Mouse (Mus musculus) hindbrain, postnatal 0 days (tissue): Measurements from ENCODE around the gene Sccpdh. TPM values are rescaled to one million over a fixed set of nuclear protein-coding genes. Genes with fewer than 3 reads are reported as not detected.
"Not testable (repeated sequence)": the region's sequence is repeated elsewhere in the genome, so short reads cannot be mapped to it uniquely, and the experiment has no call there.

Experiments used
- ATAC-seq: fragments of 200-750 bp; cut with Nextera tagmentation; 2 replicates; pipeline ENCODE4 v1.8.0; 2017; ENCODE audit warnings: mild to moderate bottlenecking, moderate TSS enrichment, moderate library complexity
- DNase-seq: peaks from one replicate; pipeline ENCODE4 v3.0.0-alpha.2; 2015; ENCODE audit warnings: low spot score
- H3K27ac ChIP-seq: fragments of 300-500 bp; sonication (generic); 2 replicates; pipeline ENCODE4 v1.5.1; 2014; ENCODE audit warnings: mild to moderate bottlenecking
- H3K27me3 ChIP-seq: fragments of 300-500 bp; sonication (generic); 2 replicates; pipeline ENCODE4 v1.6.1; 2014; ENCODE audit warnings: low read length, mixed read lengths; ENCODE audit not compliant: insufficient read depth
- H3K36me3 ChIP-seq: fragments of 300-500 bp; sonication (generic); 2 replicates; pipeline ENCODE4 v1.6.1; 2014; ENCODE audit warnings: low read length, mixed read lengths; ENCODE audit not compliant: insufficient read depth
- H3K4me1 ChIP-seq: fragments of 300-500 bp; sonication (generic); 2 replicates; pipeline ENCODE4 v1.6.1; 2014; ENCODE audit warnings: antibody characterized with exemption, low read length, mixed read lengths; ENCODE audit not compliant: insufficient read depth
- H3K4me2 ChIP-seq: fragments of 300-500 bp; sonication (generic); 2 replicates; pipeline ENCODE4 v1.6.1; 2014; ENCODE audit warnings: low read depth, mild to moderate bottlenecking, low read length, moderate library complexity, mixed read lengths
- H3K4me3 ChIP-seq: fragments of 300-500 bp; sonication (generic); 2 replicates; pipeline ENCODE4 v1.5.1; 2014; ENCODE audit warnings: low read length
- H3K9ac ChIP-seq: fragments of 300-500 bp; sonication (generic); replicated peaks from 2 replicates; pipeline ENCODE4 v1.6.1; 2014; ENCODE audit warnings: mild to moderate bottlenecking, low read length, moderate library complexity, mixed read lengths
- H3K9me3 ChIP-seq: fragments of 300-500 bp; sonication (generic); 2 replicates; pipeline ENCODE4 v1.6.1; 2016; ENCODE audit warnings: low read length, mixed read lengths
- CTCF ChIP-seq: IDR thresholded peaks from 2 replicates; pipeline ENCODE4 v1.5.1; 2016; ENCODE audit warnings: antibody characterized with exemption, control low read depth, low read depth
- WGBS: fragments of 180-500 bp; shearing (Covaris S2); extraction: QIAGEN DNeasy Blood & Tissue Kit; methylation state at CpG from one replicate; pipeline ENCODE4 v1.1.7; 2014; 5-methylcytosine and 5-hydroxymethylcytosine counted together
- polyA plus RNA-seq: library from polyadenylated mRNA; unstranded; fragments of >200 nt; fragmentation: Nextera tagmentation; extraction: Ambion mirVana; gene quantifications from 2 replicates; pipeline ENCODE4 v1.2.1, GENCODE M21; 2015
- total RNA-seq: library from RNA; depleted of rRNA; stranded (reverse); fragments of >200 nt; gene quantifications from 2 replicates; pipeline ENCODE4 v1.2.3, GENCODE M21; 2014

Sccpdh gene
- total and polyA plus RNA-seq, 2 experiments from 2014 or later: 63.8 to 183 TPM

- ATAC-seq (no peak), DNase-seq (no peak)
- H3K9ac ChIP-seq: no peak overlapping the region
- no peaks in the 10 kb centered on the region for H3K36me3 ChIP-seq
- no peak for TF ChIP-seq CTCF
- H3K9me3 ChIP-seq: no peaks in the 10 kb centered on the region
- H3K4me3 ChIP-seq: no peak overlapping the region
- peaks cover 5% of the 10 kb centered on the region for H3K4me1 ChIP-seq
- H3K4me2 ChIP-seq: no peak overlapping the region
- 64% methylated on average over 4 of the region's 4 CpGs for WGBS
- no peak overlapping the region for H3K27ac ChIP-seq
- H3K27me3 ChIP-seq: no peaks in the 10 kb centered on the region
Measured at GRCm38 (mm10) chr1:179664309-179664930, 3.6 kb upstream of the Sccpdh start.

GRCm38 (mm10) chr1:179666971-179667370 lies 1.0 kb upstream of the Sccpdh start:
- TF ChIP-seq CTCF: no peak
- ATAC-seq (no peak), DNase-seq (no peak)
- Histone ChIP-seq H3K27me3 (no peaks in the 10 kb centered on the region), H3K4me2 (peak overlapping the region; percentile 83), H3K4me3 (peak overlapping the region; percentile 91), H3K4me1 (peaks cover 13% of the 10 kb centered on the region), H3K27ac (no peak overlapping the region), H3K9ac (peak overlapping the region; percentile 86; the same call in 1 of the 2 replicates), H3K36me3 (0 out of 2 replicates have a peak, but pooled peaks cover 4% of the 10 kb centered on the region), H3K9me3 (no peaks in the 10 kb centered on the region)
- WGBS: 46% methylated on average over 2 of the region's 2 CpGs

- peak overlapping the region; percentile 88 for H3K27ac ChIP-seq
- no peak for DNase-seq
- TF ChIP-seq CTCF: no peak
Measured at GRCm38 (mm10) chr1:179667450-179667849, 560 bp upstream of the Sccpdh start.

DNA sequence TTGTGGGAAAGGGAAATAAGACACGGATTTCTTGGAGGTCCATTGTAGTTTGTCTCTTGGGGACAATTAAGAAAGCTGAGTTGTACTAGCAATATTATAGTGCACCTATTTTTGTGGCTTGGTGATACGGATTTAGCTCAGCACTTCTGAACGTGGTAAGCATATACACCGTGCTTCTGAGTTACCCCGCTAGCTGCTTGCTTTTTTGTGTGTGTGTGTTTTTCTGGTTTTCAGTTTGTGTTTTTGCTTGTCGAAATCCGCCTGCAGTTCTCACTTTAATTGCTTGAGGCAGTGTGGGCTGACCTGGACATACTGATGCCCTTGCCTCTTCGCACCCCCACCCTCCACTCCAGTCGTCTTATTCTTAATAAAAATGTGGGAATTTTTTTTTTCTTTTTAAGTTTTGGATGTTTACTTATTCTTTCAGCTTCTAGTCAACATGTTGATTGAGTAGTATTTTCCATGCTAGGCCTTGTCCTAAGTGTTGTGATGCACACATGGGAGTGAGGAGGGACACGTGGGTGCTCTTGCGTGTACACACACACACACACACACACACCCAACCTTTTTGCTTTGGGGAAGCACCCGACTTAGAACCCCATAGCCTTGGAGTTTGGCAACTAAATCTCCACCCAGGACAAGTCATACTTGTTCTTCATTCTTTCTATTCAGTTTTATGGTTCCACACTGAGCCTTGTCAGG lies 977 bp downstream of the Sccpdh start:
- peak; percentile 67 for DNase-seq
- peak; percentile 53 for TF ChIP-seq CTCF
- no peaks in the 10 kb centered on the region for H3K27me3 ChIP-seq
- peak; percentile 33 for ATAC-seq
- H3K27ac ChIP-seq: peak overlapping the region; percentile 88
- 10% methylated on average over 12 of the region's 12 CpGs for WGBS
- H3K9ac ChIP-seq: peak overlapping the region; percentile 86
- peaks cover 13% of the 10 kb centered on the region for H3K4me1 ChIP-seq
- peaks cover 11% of the 10 kb centered on the region; the same call in 1 of the 2 replicates for H3K36me3 ChIP-seq
- H3K4me3 ChIP-seq: peak overlapping the region; percentile 91
- H3K9me3 ChIP-seq: no peaks in the 10 kb centered on the region
- peak overlapping the region; percentile 83 for H3K4me2 ChIP-seq

More at GRCm38 (mm10) chr1:179667450-179667849, 560 bp upstream of the Sccpdh start:
- Histone ChIP-seq H3K4me3 (peak overlapping the region; percentile 91), H3K36me3 (0 out of 2 replicates have a peak, but pooled peaks cover 4% of the 10 kb centered on the region), H3K27me3 (no peaks in the 10 kb centered on the region), H3K4me2 (peak overlapping the region; percentile 83), H3K9me3 (no peaks in the 10 kb centered on the region), H3K9ac (peak overlapping the region; percentile 86), H3K4me1 (peaks cover 13% of the 10 kb centered on the region)
- WGBS: 2% methylated on average over 7 of the region's 7 CpGs
- ATAC-seq: 0 out of 2 replicates have a peak, but pooled peaks have one; percentile 8

GRCm38 (mm10) chr1:179674355-179674754 lies 6.3 kb downstream of the Sccpdh start:
- Histone ChIP-seq H3K27ac (no peak overlapping the region), H3K27me3 (no peaks in the 10 kb centered on the region), H3K9ac (no peak overlapping the region), H3K9me3 (no peaks in the 10 kb centered on the region), H3K36me3 (peaks cover 28% of the 10 kb centered on the region), H3K4me3 (no peak overlapping the region), H3K4me1 (peaks cover 9% of the 10 kb centered on the region), H3K4me2 (no peak overlapping the region)
- DNase-seq (no peak), ATAC-seq (no peak)
- TF ChIP-seq CTCF: no peak
- WGBS: 87% methylated on average over 3 of the region's 3 CpGs

- Histone ChIP-seq H3K36me3 (peaks cover 33% of the 10 kb centered on the region), H3K4me2 (no peak overlapping the region), H3K27me3 (no peaks in the 10 kb centered on the region), H3K9me3 (no peaks in the 10 kb centered on the region), H3K4me1 (no peaks in the 10 kb centered on the region), H3K4me3 (no peak overlapping the region), H3K27ac (no peak overlapping the region), H3K9ac (no peak overlapping the region)
- TF ChIP-seq CTCF: no peak
- ATAC-seq: no peak
- no peak for DNase-seq
- 97% methylated on average over 2 of the region's 2 CpGs for WGBS
Measured at GRCm38 (mm10) chr1:179677031-179677430, 9.0 kb downstream of the Sccpdh start.

GRCm38 (mm10) chr1:179679326-179679725 lies 11.3 kb downstream of the Sccpdh start:
- Histone ChIP-seq H3K4me2 (no peak overlapping the region), H3K4me3 (no peak overlapping the region), H3K9ac (no peak overlapping the region), H3K36me3 (peaks cover 32% of the 10 kb centered on the region), H3K27ac (no peak overlapping the region), H3K27me3 (no peaks in the 10 kb centered on the region), H3K4me1 (no peaks in the 10 kb centered on the region), H3K9me3 (no peaks in the 10 kb centered on the region)
- ATAC-seq: no peak
- TF ChIP-seq CTCF: no peak
- DNase-seq: no peak
- 97% methylated on average over 4 of the region's 4 CpGs for WGBS

GRCm38 (mm10) chr1:179682753-179683152 lies 14.7 kb downstream of the Sccpdh start:
- not testable (repeated sequence) for H3K4me2 ChIP-seq, H3K9ac ChIP-seq, H3K4me3 ChIP-seq, H3K4me1 ChIP-seq, DNase-seq, H3K27me3 ChIP-seq, ATAC-seq, H3K27ac ChIP-seq, H3K9me3 ChIP-seq
- 93% methylated on average over 9 of the region's 10 CpGs for WGBS
- H3K36me3 ChIP-seq: peaks cover 44% of the 10 kb centered on the region; the same call in 1 of the 2 replicates
